Mouse (Mus musculus): ENCODE measurements around the gene S100g. TPM values are rescaled to one million over a fixed set of nuclear protein-coding genes. Genes with fewer than 3 reads are reported as not detected.

The S100g gene
- not detected in 2 replicates for polyA plus RNA-seq (2014; fragmentation: Nextera tagmentation; extraction: Ambion mirVana)

DNA sequence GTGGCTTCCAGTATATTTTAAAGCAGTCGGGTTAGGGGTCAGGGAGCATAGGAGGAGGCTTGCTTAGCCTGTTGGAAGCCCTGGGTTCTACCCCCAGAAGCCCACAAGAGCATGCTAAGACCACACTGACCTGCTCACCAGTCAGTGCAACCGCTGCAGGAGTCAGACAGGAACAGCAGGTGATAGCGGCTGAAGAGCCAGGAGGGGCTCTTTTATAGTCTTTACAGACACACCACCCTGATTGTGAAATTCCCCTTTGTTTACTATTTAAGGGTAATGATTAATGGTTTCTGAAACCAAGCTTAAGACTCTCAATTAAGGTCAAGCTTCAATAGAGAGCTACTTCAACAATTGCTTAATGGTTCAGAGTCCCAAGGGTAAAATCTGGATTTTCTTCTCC is at the start of gene S100g:
S100g (minus strand) TSS at position 217 of the 400 bp plus-strand sequence.
- no peak within 1 kb of the TSS for H3K4me2 ChIP-seq (ENCODE audit: low read depth, low read length)
- H3K27me3 ChIP-seq (ENCODE audit: control insufficient read depth, insufficient read depth, low read length), result no peaks in the 10 kb centered on the region
- ATAC-seq (replicated peaks; ENCODE audit: insufficient number of reproducible peaks, low FRiP score, low TSS enrichment, low read depth) (no peak), DNase-seq (ENCODE audit: low spot score) (no peak)
- 34% methylated on average over 3 of the region's 3 CpGs for WGBS
- H3K9ac ChIP-seq (replicated peaks; ENCODE audit: low read length), result no peak within 1 kb of the TSS
- no peak within 1 kb of the TSS for H3K27ac ChIP-seq (replicated peaks; ENCODE audit: low read depth, low read length)
- no peak within 1 kb of the TSS for H3K4me3 ChIP-seq (ENCODE audit: low read depth, low read length)
- no peaks in the 10 kb centered on the region for H3K36me3 ChIP-seq (replicated peaks; ENCODE audit: control insufficient read depth, insufficient read depth, low read depth, low read length)
- no peaks in the 10 kb centered on the region for H3K9me3 ChIP-seq (replicated peaks; ENCODE audit: control insufficient read depth, low read length)
- no peaks in the 10 kb centered on the region for H3K4me1 ChIP-seq (ENCODE audit: control insufficient read depth, insufficient read depth, low read length)

DNA sequence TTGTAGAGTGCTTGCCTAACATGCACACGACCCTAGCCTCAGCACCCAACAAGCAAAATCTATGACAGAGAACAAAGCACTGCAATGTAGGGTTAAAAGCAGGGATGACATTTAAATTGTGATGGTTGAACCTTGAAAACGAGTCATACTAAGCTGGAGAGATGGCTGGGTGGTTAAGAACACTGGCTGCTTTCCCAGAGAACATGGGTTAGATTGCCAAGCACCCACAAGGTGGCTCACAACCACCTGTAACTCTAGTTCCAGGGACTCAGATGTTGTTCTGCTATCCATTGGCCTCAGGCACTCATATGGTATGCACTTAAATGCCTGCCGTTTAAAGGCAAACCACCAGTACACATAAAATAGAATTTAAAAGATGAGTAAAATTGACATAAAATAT is 27.7 kb upstream of the S100g start:
- no peak overlapping the region for H3K4me2 ChIP-seq (ENCODE audit: low read depth, low read length)
- no peak overlapping the region for H3K27ac ChIP-seq (replicated peaks; ENCODE audit: low read depth, low read length)
- no peaks in the 10 kb centered on the region for H3K9me3 ChIP-seq (replicated peaks; ENCODE audit: control insufficient read depth, low read length)
- no peak overlapping the region for H3K4me3 ChIP-seq (ENCODE audit: low read depth, low read length)
- 71% methylated on average over 3 of the region's 3 CpGs for WGBS
- no peaks in the 10 kb centered on the region for H3K27me3 ChIP-seq (ENCODE audit: control insufficient read depth, insufficient read depth, low read length)
- DNase-seq (ENCODE audit: low spot score) (no peak), ATAC-seq (replicated peaks; ENCODE audit: insufficient number of reproducible peaks, low FRiP score, low TSS enrichment, low read depth) (no peak)
- no peaks in the 10 kb centered on the region for H3K36me3 ChIP-seq (replicated peaks; ENCODE audit: control insufficient read depth, insufficient read depth, low read depth, low read length)
- no peaks in the 10 kb centered on the region for H3K4me1 ChIP-seq (ENCODE audit: control insufficient read depth, insufficient read depth, low read length)
- no peak overlapping the region for H3K9ac ChIP-seq (replicated peaks; ENCODE audit: low read length)

DNA sequence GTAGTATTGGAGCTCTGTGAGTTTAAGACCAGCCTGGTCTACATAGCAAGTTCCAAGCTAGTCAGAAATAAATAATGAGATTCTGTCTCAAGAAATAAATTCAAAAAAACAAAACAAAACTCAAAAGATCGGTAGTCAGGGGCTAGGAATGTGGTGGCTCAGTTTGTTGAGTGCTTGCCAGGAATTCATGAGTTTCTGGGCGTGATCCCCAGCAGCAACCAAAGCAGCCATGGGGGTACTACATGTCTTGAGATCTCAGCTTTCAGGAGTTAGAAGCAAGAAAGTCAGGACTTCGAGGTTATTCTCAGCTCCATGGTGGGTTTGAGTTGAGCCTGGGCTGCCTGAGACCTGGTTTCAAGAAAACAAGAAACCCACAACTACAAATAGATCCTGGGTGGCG is 27.0 kb upstream of the S100g start:
- Histone ChIP-seq H3K27ac (replicated peaks; ENCODE audit: low read depth, low read length) (no peak overlapping the region), H3K27me3 (ENCODE audit: control insufficient read depth, insufficient read depth, low read length) (no peaks in the 10 kb centered on the region), H3K36me3 (replicated peaks; ENCODE audit: control insufficient read depth, insufficient read depth, low read depth, low read length) (no peaks in the 10 kb centered on the region), H3K9me3 (replicated peaks; ENCODE audit: control insufficient read depth, low read length) (no peaks in the 10 kb centered on the region), H3K4me1 (ENCODE audit: control insufficient read depth, insufficient read depth, low read length) (no peaks in the 10 kb centered on the region), H3K9ac (replicated peaks; ENCODE audit: low read length) (no peak overlapping the region), H3K4me3 (ENCODE audit: low read depth, low read length) (no peak overlapping the region), H3K4me2 (ENCODE audit: low read depth, low read length) (no peak overlapping the region)
- ATAC-seq (replicated peaks; ENCODE audit: insufficient number of reproducible peaks, low FRiP score, low TSS enrichment, low read depth), result no peak
- DNase-seq (ENCODE audit: low spot score), result no peak
- WGBS, result 87% methylated on average over 4 of the region's 4 CpGs

DNA sequence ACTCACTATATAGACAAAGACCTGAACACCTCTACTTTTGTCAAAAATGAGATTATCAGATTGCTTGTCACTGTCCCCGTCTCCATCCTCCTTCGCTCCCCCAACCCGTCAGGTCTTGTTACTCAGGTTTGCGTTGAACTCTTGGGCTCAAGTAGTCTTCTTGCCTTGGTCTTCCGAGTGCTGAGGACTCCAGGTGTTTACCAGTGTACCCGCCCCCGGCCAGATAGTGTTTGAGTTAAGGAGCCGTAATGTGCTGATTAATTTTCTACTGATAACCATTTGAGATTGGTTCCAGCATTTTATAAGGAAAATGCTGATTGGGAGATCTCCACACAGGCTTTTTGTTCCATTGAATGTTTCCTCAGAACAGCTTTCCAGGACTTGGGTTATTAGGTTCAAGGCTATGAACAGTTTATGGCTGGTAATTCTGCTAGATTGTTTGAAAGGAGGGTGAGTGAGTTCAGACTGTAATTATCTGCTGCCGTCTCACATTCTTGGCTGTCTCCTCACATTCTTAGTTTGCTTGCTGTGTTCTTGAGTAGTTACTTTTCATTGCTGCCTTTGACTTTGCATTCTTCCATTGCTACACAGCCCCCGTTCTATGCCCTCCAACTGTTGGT is 22.6 kb upstream of the S100g start:
- Histone ChIP-seq H3K9ac (replicated peaks; ENCODE audit: low read length) (no peak overlapping the region), H3K27me3 (ENCODE audit: control insufficient read depth, insufficient read depth, low read length) (no peaks in the 10 kb centered on the region), H3K4me3 (ENCODE audit: low read depth, low read length) (no peak overlapping the region), H3K36me3 (replicated peaks; ENCODE audit: control insufficient read depth, insufficient read depth, low read depth, low read length) (no peaks in the 10 kb centered on the region), H3K4me2 (ENCODE audit: low read depth, low read length) (no peak overlapping the region), H3K4me1 (ENCODE audit: control insufficient read depth, insufficient read depth, low read length) (no peaks in the 10 kb centered on the region), H3K9me3 (replicated peaks; ENCODE audit: control insufficient read depth, low read length) (no peaks in the 10 kb centered on the region), H3K27ac (replicated peaks; ENCODE audit: low read depth, low read length) (no peak overlapping the region)
- DNase-seq (ENCODE audit: low spot score) (no peak), ATAC-seq (replicated peaks; ENCODE audit: insufficient number of reproducible peaks, low FRiP score, low TSS enrichment, low read depth) (no peak)
- 91% methylated on average over 10 of the region's 10 CpGs for WGBS

DNA sequence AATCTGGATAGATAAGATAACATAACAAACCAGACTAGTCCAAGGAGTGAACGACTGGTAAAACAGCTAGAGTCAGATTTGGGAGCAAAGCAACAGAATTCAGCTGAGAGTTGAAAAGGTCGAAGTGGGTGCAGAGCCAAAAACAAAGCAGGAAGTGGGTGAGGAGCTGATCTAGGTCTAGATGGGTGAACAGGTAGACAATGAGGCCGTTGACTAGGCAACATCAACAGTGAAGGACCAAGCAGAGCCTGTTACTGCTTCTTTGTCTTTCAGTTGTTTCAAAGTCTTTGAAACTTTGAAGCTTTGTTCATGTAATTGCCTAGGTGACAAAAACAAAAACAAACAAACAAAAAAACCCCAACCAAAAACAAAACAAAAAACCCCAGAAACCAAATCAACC is 11.8 kb upstream of the S100g start:
- Histone ChIP-seq H3K27ac (replicated peaks; ENCODE audit: low read depth, low read length) (no peak overlapping the region), H3K4me2 (ENCODE audit: low read depth, low read length) (no peak overlapping the region), H3K4me3 (ENCODE audit: low read depth, low read length) (no peak overlapping the region), H3K4me1 (ENCODE audit: control insufficient read depth, insufficient read depth, low read length) (no peaks in the 10 kb centered on the region), H3K9me3 (replicated peaks; ENCODE audit: control insufficient read depth, low read length) (no peaks in the 10 kb centered on the region), H3K27me3 (ENCODE audit: control insufficient read depth, insufficient read depth, low read length) (no peaks in the 10 kb centered on the region), H3K9ac (replicated peaks; ENCODE audit: low read length) (no peak overlapping the region), H3K36me3 (replicated peaks; ENCODE audit: control insufficient read depth, insufficient read depth, low read depth, low read length) (no peaks in the 10 kb centered on the region)
- ATAC-seq (replicated peaks; ENCODE audit: insufficient number of reproducible peaks, low FRiP score, low TSS enrichment, low read depth) (no peak), DNase-seq (ENCODE audit: low spot score) (no peak)
- 77% methylated on average over 3 of the region's 3 CpGs for WGBS

DNA sequence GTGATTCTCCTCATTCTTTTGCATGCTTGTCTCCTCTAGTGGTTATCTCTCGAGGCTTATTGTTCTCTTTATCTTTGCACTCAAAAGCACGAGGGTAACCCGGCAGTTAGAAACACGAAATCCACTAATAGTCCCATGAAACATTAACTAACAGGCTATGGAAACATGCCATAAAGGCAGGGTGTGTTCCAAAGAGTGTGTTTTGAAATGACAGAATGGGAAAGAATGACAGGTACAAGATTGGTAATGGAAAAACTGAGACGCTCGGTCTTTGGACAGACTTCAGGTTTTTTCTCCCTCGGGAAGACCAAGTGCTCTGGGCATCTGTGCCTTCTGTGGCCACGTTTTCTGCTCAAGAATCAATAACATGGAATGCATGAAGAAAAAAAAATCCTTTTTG is 3.1 kb upstream of the S100g start:
- no peak for DNase-seq (ENCODE audit: low spot score)
- no peaks in the 10 kb centered on the region for H3K9me3 ChIP-seq (replicated peaks; ENCODE audit: control insufficient read depth, low read length)
- no peaks in the 10 kb centered on the region for H3K27me3 ChIP-seq (ENCODE audit: control insufficient read depth, insufficient read depth, low read length)
- H3K4me2 ChIP-seq (ENCODE audit: low read depth, low read length), result no peak overlapping the region
- ATAC-seq (replicated peaks; ENCODE audit: insufficient number of reproducible peaks, low FRiP score, low TSS enrichment, low read depth), result no peak
- WGBS, result 85% methylated on average over 8 of the region's 8 CpGs
- no peak overlapping the region for H3K27ac ChIP-seq (replicated peaks; ENCODE audit: low read depth, low read length)
- no peak overlapping the region for H3K9ac ChIP-seq (replicated peaks; ENCODE audit: low read length)
- H3K36me3 ChIP-seq (replicated peaks; ENCODE audit: control insufficient read depth, insufficient read depth, low read depth, low read length), result no peaks in the 10 kb centered on the region
- H3K4me1 ChIP-seq (ENCODE audit: control insufficient read depth, insufficient read depth, low read length), result no peaks in the 10 kb centered on the region
- H3K4me3 ChIP-seq (ENCODE audit: low read depth, low read length), result no peak overlapping the region

DNA sequence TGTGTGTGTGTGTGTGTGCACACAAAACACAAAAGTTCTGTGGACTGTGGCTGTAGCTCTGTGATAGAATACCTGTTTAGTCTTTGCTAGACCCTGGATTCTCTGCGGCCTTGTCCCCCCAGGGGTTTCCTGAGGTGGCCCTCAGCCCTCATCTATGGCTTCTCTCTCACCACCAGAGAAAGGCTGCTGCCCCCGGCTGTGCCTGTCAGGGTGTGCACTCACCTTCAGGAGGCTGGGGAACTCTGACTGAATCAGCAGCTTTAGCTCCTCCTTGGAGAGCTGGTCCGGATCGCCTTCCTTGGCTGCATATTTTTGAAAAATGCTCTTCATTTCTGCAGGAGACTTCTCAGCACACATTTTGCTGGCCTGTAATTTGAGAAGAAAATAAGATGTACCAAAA is 559 bp downstream of the S100g start:
- Histone ChIP-seq H3K4me1 (ENCODE audit: control insufficient read depth, insufficient read depth, low read length) (no peaks in the 10 kb centered on the region), H3K36me3 (replicated peaks; ENCODE audit: control insufficient read depth, insufficient read depth, low read depth, low read length) (no peaks in the 10 kb centered on the region), H3K4me2 (ENCODE audit: low read depth, low read length) (no peak overlapping the region), H3K27me3 (ENCODE audit: control insufficient read depth, insufficient read depth, low read length) (no peaks in the 10 kb centered on the region), H3K27ac (replicated peaks; ENCODE audit: low read depth, low read length) (no peak overlapping the region), H3K9ac (replicated peaks; ENCODE audit: low read length) (no peak overlapping the region), H3K9me3 (replicated peaks; ENCODE audit: control insufficient read depth, low read length) (no peaks in the 10 kb centered on the region), H3K4me3 (ENCODE audit: low read depth, low read length) (no peak overlapping the region)
- no peak for DNase-seq (ENCODE audit: low spot score)
- WGBS, result 36% methylated on average over 4 of the region's 4 CpGs
- ATAC-seq (replicated peaks; ENCODE audit: insufficient number of reproducible peaks, low FRiP score, low TSS enrichment, low read depth), result no peak

DNA sequence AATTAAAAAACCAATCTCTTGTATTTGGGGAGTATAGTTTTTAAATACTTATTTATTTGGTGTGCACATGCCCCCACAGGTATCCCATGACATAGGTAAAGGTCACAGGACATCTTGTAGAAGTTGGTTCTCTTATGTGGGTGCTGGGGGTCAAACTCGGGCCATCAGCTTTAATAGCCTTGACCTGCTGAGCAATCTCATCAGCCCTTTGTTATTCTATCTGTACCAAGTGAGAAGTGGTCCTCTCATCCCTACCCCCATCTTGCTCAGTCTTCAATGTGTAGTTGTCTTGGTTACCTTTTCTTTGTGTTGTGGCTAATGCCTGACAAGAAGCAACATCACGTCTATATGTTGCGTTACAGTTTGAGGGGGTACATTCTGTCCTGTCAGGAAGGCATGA is 6.5 kb downstream of the S100g start:
- H3K9me3 ChIP-seq (replicated peaks; ENCODE audit: control insufficient read depth, low read length), result no peaks in the 10 kb centered on the region
- H3K27ac ChIP-seq (replicated peaks; ENCODE audit: low read depth, low read length), result no peak overlapping the region
- DNase-seq (ENCODE audit: low spot score), result no peak
- no peaks in the 10 kb centered on the region for H3K27me3 ChIP-seq (ENCODE audit: control insufficient read depth, insufficient read depth, low read length)
- no peak overlapping the region for H3K4me2 ChIP-seq (ENCODE audit: low read depth, low read length)
- H3K4me1 ChIP-seq (ENCODE audit: control insufficient read depth, insufficient read depth, low read length), result no peaks in the 10 kb centered on the region
- WGBS, result 95% methylated on average over 3 of the region's 3 CpGs
- no peak for ATAC-seq (replicated peaks; ENCODE audit: insufficient number of reproducible peaks, low FRiP score, low TSS enrichment, low read depth)
- H3K9ac ChIP-seq (replicated peaks; ENCODE audit: low read length), result no peak overlapping the region
- H3K36me3 ChIP-seq (replicated peaks; ENCODE audit: control insufficient read depth, insufficient read depth, low read depth, low read length), result no peaks in the 10 kb centered on the region
- no peak overlapping the region for H3K4me3 ChIP-seq (ENCODE audit: low read depth, low read length)

Measured in embryonic facial prominence, embryonic 11.5 days (tissue).